Mouse (Mus musculus) intestine, embryonic 15.5 days (tissue): ENCODE measurements around the gene Hdac6. TPM values are rescaled to one million over a fixed set of nuclear protein-coding genes. Genes with fewer than 3 reads are reported as not detected.

ENCODE experiments used
- ATAC-seq: fragments of 200-750 bp; cut with Nextera tagmentation; 2 replicates; pipeline ENCODE4 v1.8.0; 2017; ENCODE audit warnings: moderate TSS enrichment, moderate library complexity
- H3K27ac ChIP-seq: fragments of 300-500 bp; sonication (generic); 2 replicates; pipeline ENCODE4 v1.5.1; 2015; ENCODE audit warnings: mild to moderate bottlenecking, inconsistent platforms
- H3K27me3 ChIP-seq: fragments of 300-500 bp; sonication (generic); replicated peaks from 2 replicates; pipeline ENCODE4 v1.6.1; 2015; ENCODE audit warnings: inconsistent platforms
- H3K36me3 ChIP-seq: fragments of 300-500 bp; sonication (generic); 2 replicates; pipeline ENCODE4 v1.6.1; 2015; ENCODE audit warnings: inconsistent platforms
- H3K4me1 ChIP-seq: fragments of 300-500 bp; sonication (generic); replicated peaks from 2 replicates; pipeline ENCODE4 v1.6.1; 2015; ENCODE audit warnings: inconsistent platforms
- H3K4me2 ChIP-seq: fragments of 300-500 bp; sonication (generic); replicated peaks from 2 replicates; pipeline ENCODE4 v1.6.1; 2015; ENCODE audit warnings: mild to moderate bottlenecking, inconsistent platforms
- H3K4me3 ChIP-seq: fragments of 300-500 bp; sonication (generic); replicated peaks from 2 replicates; pipeline ENCODE4 v1.5.1; 2015; ENCODE audit warnings: inconsistent platforms
- H3K9ac ChIP-seq: fragments of 300-500 bp; sonication (generic); 2 replicates; pipeline ENCODE4 v1.6.1; 2015; ENCODE audit warnings: inconsistent platforms
- H3K9me3 ChIP-seq: fragments of 300-500 bp; sonication (generic); 2 replicates; pipeline ENCODE4 v1.6.1; 2016; ENCODE audit warnings: inconsistent platforms
- WGBS: fragments of 180-500 bp; shearing (Covaris S2); methylation state at CpG from one replicate; pipeline ENCODE4 v1.1.7; 2015; 5-methylcytosine and 5-hydroxymethylcytosine counted together
- polyA plus RNA-seq: library from polyadenylated mRNA; unstranded; fragments of >200 nt; fragmentation: Nextera tagmentation; extraction: Ambion mirVana; gene quantifications from 2 replicates; pipeline ENCODE4 v1.2.1, GENCODE M21; 2015

The Hdac6 gene
- polyA plus RNA-seq, result 19.0 and 19.1 TPM in 2 replicates

DNA sequence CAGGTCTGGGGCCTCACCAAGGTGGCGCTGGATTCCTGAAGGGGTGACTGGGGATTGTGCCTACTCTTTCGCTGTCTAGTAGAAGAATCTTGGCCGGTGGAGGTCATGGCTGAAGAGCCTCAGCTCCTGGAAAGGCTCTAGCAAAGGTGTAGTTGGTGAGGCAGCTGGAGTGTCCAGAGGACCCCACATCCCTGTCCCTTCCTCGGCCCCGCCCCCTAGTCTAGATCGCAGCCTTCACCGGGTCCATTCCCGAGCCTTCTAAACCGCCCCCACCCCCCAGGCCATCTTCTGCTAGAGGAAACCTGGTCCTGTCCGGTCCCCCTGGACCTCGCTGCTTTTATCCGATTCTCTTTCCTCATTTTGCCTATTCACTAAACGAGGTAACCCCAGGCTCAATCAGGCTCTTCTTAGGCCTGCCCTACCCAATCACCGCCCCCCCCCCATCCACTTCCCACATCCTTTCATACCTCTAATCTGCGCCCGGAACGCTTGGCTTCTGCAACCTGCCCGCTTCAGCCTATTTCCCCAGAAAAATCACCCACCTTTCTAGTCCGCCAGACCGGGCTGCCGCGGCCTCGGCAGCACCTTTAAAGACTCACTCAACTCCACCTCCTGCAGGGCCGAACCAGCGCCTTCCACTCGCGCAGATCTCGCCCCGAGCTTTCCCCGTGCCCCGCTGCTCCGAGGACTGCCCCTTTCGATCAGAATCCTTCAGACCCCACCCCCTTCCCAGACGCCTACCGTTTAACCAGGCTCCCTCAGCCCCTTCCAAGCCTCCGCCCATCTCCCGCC lies at the start of gene Hdac6:
Gene Hdac6 (minus strand): TSS at position 782 of the 792 bp plus-strand sequence.
- Histone ChIP-seq H3K4me3 (peak within 1 kb of the TSS; percentile 47), H3K4me1 (no peaks in the 10 kb centered on the region), H3K9me3 (no peaks in the 10 kb centered on the region), H3K4me2 (peak within 1 kb of the TSS; percentile 64), H3K27ac (no peak within 1 kb of the TSS), H3K27me3 (no peaks in the 10 kb centered on the region), H3K9ac (peak within 1 kb of the TSS; percentile 49), H3K36me3 (no peaks in the 10 kb centered on the region)
- 20% methylated on average over 36 of the region's 37 CpGs for WGBS
- peak; percentile 44 for ATAC-seq

DNA sequence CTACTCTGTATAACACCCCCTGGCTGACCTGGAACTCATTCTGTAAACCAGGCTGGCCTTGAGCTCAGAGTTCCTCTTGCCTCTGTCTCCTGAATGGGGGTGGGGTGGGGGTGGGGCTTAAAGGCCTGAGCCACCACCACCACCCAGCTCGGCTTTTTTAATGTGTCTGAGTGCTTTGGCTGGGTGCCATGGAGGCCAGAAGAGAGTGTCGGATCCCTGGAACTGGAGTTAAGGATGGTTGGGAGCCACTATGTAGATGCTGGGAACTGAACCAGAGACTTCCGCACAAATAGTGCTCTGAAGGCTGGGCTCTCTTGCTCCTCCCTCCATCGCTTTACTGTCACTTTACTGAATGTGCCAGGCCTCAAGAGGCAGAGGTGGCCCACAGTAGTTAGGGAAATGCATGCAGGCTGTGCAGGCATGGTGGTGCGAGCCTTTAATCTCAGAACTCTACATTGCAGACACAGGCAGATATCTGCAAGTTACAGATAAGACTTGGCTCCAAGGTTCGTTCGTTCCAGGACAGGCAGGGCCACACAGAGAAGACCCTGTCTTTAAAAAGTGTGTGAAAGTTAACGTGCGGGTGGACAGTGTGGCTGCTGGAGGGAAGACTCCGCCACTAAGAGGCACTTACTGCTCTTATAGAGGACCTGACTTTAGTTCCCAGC lies 45.5 kb upstream of the Hdac6 start:
- whole genome bisulfite sequencing, result 63% methylated on average over 10 of the region's 10 CpGs
- no peaks in the 10 kb centered on the region for H3K36me3 ChIP-seq
- no peak overlapping the region for H3K27ac ChIP-seq
- H3K27me3 ChIP-seq, result no peaks in the 10 kb centered on the region
- H3K9ac ChIP-seq, result no peak overlapping the region
- no peak overlapping the region for H3K4me3 ChIP-seq
- H3K4me2 ChIP-seq, result no peak overlapping the region
- no peaks in the 10 kb centered on the region for H3K9me3 ChIP-seq
- ATAC-seq, result peak; percentile 36; the same call in 1 of the 2 replicates
- no peaks in the 10 kb centered on the region for H3K4me1 ChIP-seq

DNA sequence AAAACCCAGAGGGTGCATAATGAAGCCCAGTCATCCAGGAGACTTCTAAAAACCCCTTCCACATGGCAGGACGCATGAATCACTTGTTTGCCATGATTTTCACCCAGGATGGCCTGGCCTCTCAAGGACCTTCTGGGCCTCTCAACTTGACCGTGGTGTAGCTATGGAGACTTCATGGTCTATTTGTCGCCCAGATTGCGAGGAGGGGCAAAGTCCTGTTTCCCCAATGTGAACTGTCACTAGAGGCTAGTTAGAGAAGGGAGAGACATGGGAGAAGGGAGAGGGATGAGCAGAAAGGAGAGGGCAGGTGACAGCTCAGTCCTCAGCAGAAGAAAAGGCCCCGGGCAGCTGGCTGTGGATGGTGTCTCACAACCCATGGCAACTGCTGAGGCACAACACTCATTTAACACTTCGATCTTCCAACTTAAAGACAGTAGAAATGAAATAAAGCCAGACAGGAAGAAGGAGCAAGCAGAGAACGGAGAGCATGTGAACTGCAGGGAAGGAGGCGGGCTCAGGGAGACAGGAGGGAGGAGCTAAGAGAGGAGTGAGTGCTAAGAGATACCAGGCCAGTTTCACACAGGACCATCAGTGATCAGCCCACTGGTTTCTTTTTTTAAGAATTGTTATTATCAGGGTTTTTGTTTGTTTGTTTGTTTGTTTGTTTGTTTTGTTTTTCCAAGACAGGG lies 44.8 kb upstream of the Hdac6 start:
- Histone ChIP-seq H3K27ac (no peak overlapping the region), H3K36me3 (no peaks in the 10 kb centered on the region), H3K4me2 (no peak overlapping the region), H3K9ac (no peak overlapping the region), H3K27me3 (no peaks in the 10 kb centered on the region), H3K9me3 (no peaks in the 10 kb centered on the region), H3K4me3 (no peak overlapping the region), H3K4me1 (no peaks in the 10 kb centered on the region)
- peak; percentile 82 for ATAC-seq
- 56% methylated on average over 8 of the region's 8 CpGs for WGBS

DNA sequence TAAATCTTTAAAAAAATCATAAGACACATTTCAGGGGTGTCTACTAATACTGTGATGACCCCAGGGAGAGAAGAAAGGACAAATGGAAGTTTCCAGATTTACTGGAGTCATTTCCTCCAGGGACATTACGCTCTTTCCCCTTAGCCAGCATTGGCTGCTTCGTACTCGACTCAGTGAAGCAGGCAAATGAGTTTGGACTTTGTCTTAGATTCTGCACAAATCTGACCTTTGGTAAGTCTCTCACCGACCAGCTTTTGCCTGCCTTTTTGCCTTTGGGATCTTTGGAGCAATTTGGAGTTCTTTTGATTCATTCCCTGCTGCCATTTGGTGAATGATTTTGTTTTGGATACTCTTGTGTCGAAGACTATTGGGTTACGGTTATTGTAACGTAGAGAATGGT lies 33.7 kb upstream of the Hdac6 start:
- ATAC-seq, result no peak
- 79% methylated on average over 7 of the region's 7 CpGs for WGBS
- no peak overlapping the region for H3K9ac ChIP-seq
- H3K4me1 ChIP-seq, result no peaks in the 10 kb centered on the region
- no peak overlapping the region for H3K4me2 ChIP-seq
- no peaks in the 10 kb centered on the region for H3K9me3 ChIP-seq
- no peaks in the 10 kb centered on the region for H3K36me3 ChIP-seq
- H3K27ac ChIP-seq, result no peak overlapping the region
- H3K27me3 ChIP-seq, result no peaks in the 10 kb centered on the region
- H3K4me3 ChIP-seq, result no peak overlapping the region

DNA sequence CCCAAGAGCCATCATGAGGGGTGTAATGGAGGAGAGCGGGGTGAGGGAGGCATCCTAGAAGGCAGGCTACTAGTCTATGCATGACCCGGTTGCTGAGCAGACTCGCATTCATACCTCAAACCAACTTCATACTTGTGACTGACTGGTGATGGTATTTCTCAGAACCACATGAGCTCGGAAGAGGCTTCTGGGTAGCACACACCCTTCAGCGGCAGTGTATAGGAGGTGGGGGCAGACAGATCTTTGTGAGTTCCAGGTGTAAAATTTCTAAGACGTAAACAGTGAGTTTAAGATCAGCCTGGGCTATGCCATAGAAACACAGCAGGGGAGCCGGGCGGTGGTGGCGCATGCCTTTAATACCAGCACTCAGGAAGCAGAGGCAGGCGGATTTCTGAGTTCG lies 30.2 kb upstream of the Hdac6 start, which contains the start of gene Gata1:
Gene Gata1 (minus strand): TSS at position 180 of the 400 bp plus-strand sequence.
- no peaks in the 10 kb centered on the region for H3K4me1 ChIP-seq
- ATAC-seq, result no peak
- H3K27ac ChIP-seq, result no peak within 1 kb of the TSS
- no peaks in the 10 kb centered on the region for H3K9me3 ChIP-seq
- H3K4me3 ChIP-seq, result no peak within 1 kb of the TSS
- no peak within 1 kb of the TSS for H3K4me2 ChIP-seq
- no peak within 1 kb of the TSS for H3K9ac ChIP-seq
- no peaks in the 10 kb centered on the region for H3K27me3 ChIP-seq
- WGBS, result 87% methylated on average over 11 of the region's 11 CpGs
- no peaks in the 10 kb centered on the region for H3K36me3 ChIP-seq

DNA sequence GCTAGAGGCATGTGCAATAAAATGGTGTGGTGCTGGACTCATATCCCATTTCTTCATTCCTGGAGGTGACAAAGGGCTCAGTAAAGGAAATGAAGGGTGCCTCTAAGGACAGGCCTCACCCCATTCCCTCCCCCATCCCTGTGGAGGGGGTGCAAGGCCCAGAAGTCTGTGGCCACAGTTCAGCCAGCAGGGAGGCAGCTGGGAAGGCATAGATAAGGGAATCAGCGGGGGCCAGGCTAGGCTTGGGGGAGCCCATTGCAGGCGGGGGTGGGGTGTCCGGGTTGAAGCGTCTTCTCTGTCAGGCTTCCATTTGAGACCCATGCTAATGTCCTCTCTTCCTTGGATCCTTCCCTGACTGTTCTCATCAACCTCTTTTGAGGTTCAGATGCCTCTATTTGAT lies 23.6 kb upstream of the Hdac6 start:
- Histone ChIP-seq H3K9me3 (no peaks in the 10 kb centered on the region), H3K36me3 (no peaks in the 10 kb centered on the region), H3K27me3 (no peaks in the 10 kb centered on the region), H3K9ac (no peak overlapping the region), H3K27ac (no peak overlapping the region), H3K4me3 (no peak overlapping the region), H3K4me2 (no peak overlapping the region), H3K4me1 (no peaks in the 10 kb centered on the region)
- ATAC-seq, result peak; percentile 58
- WGBS, result 57% methylated on average over 4 of the region's 4 CpGs

DNA sequence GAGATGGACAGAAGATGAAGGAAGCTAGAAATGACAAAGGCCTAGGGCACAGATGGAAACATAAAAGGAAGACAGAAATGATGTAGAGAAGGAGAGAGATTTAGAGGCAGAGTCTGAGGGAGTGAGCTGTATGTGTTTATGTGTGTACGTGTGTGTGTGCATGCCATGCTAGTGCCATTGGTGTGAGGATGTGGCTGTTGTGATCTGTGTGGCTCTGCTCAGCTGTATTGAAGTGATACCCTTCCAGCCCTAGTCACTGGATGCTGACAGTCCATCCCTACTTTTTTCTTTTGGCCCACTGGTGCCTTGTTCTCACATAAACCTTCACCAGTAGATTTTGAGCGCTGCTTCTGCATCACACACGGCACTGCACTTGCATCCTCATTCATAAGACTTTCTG lies 21.2 kb upstream of the Hdac6 start:
- ATAC-seq, result no peak
- Histone ChIP-seq H3K27ac (no peak overlapping the region), H3K9me3 (no peaks in the 10 kb centered on the region), H3K27me3 (no peaks in the 10 kb centered on the region), H3K4me2 (no peak overlapping the region), H3K4me1 (no peaks in the 10 kb centered on the region), H3K9ac (no peak overlapping the region), H3K36me3 (no peaks in the 10 kb centered on the region), H3K4me3 (no peak overlapping the region)
- WGBS, result 84% methylated on average over 3 of the region's 3 CpGs

DNA sequence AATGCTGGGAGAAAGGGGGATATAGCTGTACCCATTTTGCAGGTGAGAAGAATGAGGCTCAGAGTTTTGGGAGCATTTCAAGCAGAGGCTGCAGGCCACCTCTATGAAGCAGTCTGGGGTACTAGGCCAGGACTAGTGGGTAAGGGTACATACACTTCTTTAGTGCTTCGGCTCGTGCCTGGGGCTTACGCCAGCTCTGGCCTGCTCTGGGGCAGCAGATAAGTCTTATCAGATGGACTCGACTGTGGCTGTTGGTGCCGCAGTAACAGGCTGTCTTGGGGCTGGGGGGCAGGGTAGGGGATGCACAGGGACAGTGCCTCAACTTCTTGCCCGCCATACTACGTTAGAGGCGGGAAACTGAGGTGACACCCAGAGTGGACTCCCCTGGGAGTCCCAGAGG lies 20.5 kb upstream of the Hdac6 start:
- no peak for ATAC-seq
- H3K4me2 ChIP-seq, result no peak overlapping the region
- no peak overlapping the region for H3K27ac ChIP-seq
- H3K4me1 ChIP-seq, result no peaks in the 10 kb centered on the region
- no peaks in the 10 kb centered on the region for H3K9me3 ChIP-seq
- no peaks in the 10 kb centered on the region for H3K27me3 ChIP-seq
- 71% methylated on average over 8 of the region's 8 CpGs for WGBS
- no peak overlapping the region for H3K9ac ChIP-seq
- H3K36me3 ChIP-seq, result no peaks in the 10 kb centered on the region
- no peak overlapping the region for H3K4me3 ChIP-seq

DNA sequence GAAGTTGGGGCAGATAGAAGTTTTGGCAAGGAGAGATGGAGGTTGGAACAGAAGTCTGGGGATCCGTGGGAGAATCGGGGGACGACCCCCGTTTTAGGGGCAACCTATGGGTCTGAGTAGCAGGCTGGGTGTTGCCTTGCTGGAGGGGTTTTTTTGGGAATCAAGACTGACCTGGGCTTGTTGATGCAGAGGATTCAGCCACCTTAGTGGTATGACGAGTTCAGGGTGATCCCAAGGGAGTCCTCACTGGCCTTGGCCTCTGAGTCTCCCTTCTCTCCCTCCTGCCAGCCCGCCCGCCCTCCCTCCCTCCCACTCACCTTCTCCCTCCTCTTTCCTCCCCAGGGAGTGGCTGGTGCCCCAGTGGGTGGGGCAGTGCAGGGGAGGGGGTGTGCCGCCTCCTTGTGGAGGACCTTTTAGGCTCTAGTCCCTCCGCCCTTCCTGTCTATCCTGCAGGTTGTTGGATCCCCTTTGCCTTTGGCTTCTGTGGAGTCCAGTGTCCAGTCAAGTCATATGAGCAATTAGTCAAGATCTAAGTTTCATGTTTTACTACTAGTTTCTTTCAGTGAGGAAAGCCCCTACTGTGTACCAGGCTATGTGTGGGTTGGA lies 20.0 kb upstream of the Hdac6 start:
- ATAC-seq, result peak; percentile 69; the same call in 1 of the 2 replicates
- Histone ChIP-seq H3K4me1 (no peaks in the 10 kb centered on the region), H3K9ac (no peak overlapping the region), H3K4me2 (no peak overlapping the region), H3K4me3 (no peak overlapping the region), H3K27me3 (no peaks in the 10 kb centered on the region), H3K36me3 (no peaks in the 10 kb centered on the region), H3K9me3 (no peaks in the 10 kb centered on the region), H3K27ac (no peak overlapping the region)
- 80% methylated on average over 6 of the region's 9 CpGs for WGBS

DNA sequence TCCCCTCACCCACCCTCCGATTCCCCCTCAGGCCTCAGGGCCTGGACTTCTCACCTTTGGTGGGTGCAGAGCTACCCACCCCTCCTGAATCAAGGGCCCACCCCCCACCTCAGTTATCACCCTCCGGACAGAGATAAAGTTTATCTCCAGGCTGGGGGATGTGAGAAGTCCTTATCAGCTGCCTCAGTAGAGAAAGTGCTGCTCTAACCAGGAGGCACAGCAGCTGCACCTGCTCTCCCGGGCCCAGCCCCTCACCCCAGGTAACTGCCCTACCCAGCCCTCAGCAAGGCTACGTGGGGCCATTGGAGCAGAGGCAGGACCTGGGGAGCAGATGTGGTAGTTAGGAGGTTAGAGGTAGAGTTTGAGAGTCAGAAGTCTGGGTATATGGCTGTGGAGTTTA lies 18.5 kb upstream of the Hdac6 start:
- no peak overlapping the region for H3K27ac ChIP-seq
- ATAC-seq, result no peak
- H3K4me2 ChIP-seq, result no peak overlapping the region
- no peaks in the 10 kb centered on the region for H3K4me1 ChIP-seq
- WGBS, result 49% methylated on average over 4 of the region's 4 CpGs
- H3K9ac ChIP-seq, result no peak overlapping the region
- no peaks in the 10 kb centered on the region for H3K36me3 ChIP-seq
- no peaks in the 10 kb centered on the region for H3K9me3 ChIP-seq
- H3K27me3 ChIP-seq, result no peaks in the 10 kb centered on the region
- no peak overlapping the region for H3K4me3 ChIP-seq

DNA sequence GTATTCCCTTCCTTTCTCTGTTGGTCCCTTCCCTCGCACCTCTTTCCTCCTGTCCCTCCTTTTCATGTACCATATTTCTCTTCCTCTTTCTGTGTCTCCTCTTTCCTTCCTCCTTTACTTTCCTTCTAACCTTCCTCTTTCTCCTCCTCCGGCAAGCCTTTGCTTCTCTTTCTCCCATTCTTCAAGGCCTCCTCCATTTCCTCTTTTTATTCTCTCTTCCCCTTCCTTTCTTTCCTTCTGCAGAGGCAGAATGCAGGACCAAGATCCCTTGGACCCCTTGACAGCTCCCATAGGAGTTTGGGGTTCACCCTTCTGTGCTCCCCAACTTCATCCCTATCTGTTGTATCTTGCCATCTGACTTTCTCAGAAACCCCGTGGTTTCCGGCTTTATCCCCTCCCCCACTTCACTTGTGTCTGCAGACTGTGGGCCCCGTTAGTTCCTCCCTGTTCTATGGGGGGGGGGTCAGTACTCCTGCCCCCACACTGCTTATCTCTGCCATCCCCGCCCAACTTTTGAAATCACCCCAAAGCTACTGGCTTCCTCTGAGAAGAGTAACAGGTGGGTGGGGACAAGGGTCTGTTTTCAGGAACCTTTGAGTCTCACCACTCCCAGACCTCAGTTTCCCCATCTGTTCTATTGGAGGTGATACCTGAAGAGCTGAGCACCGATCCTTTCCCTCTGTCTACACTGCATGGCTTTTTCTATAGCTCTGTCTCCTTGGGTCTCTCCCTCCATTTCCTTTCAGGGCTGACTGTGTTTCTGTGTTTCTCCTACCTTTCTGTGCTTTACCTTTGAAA lies 16.3 kb upstream of the Hdac6 start:
- Histone ChIP-seq H3K36me3 (no peaks in the 10 kb centered on the region), H3K9ac (no peak overlapping the region), H3K4me2 (no peak overlapping the region), H3K27me3 (no peaks in the 10 kb centered on the region), H3K9me3 (no peaks in the 10 kb centered on the region), H3K4me3 (no peak overlapping the region), H3K4me1 (no peaks in the 10 kb centered on the region), H3K27ac (no peak overlapping the region)
- no peak for ATAC-seq
- WGBS, result 72% methylated on average over 7 of the region's 7 CpGs
